Mouse (Mus musculus) spleen, adult 12 weeks (tissue): Measurements from ENCODE around the gene Cops2.

Experiments used
- DNase-seq: peaks from one replicate; pipeline ENCODE4 v3.0.0; 2022; ENCODE audit warnings: low spot score

The Cops2 gene

DNA sequence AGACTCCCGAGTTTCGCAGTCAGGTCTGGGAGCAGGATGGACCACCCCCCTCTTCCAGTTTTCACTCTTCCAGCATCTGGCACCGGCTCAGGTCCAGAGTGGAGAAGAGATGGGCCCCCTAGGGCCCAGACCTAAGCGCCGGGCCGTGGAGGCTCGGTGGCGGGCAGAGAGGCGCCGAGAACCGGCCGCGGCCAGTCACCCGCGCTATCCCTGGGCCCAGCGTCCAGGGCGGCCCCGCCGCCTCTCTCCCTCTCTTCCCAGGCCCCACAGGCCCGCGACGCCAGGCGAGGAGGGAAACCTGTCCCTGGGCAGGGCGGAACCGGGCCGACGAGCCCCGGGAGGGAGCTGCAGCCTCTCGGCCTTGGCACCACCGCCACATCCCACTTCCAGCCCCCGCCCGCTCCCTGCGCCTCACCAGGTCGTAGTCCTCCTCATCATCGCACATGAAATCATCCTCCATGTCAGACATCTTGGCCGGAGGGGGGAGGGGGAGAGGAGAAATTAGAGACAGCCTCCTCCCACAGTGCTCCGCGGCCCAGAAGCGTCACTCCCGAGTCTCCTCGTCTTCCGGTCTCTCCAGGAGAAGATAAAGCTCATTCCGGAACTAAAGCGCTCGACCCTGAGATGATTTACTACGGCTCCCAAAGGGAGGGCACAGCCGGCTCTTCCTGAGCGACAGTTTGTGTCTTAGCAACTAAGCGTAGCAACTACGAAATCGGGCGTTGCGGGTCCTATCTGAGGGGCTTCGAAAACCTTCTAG is at the start of gene Cops2, which contains the start of gene Galk2:
Cops2 (minus strand) TSS at position 619 of the 760 bp plus-strand sequence.
Galk2 (plus strand) TSS at position 589 of the 760 bp plus-strand sequence.
- peak; percentile 88 for DNase-seq

DNA sequence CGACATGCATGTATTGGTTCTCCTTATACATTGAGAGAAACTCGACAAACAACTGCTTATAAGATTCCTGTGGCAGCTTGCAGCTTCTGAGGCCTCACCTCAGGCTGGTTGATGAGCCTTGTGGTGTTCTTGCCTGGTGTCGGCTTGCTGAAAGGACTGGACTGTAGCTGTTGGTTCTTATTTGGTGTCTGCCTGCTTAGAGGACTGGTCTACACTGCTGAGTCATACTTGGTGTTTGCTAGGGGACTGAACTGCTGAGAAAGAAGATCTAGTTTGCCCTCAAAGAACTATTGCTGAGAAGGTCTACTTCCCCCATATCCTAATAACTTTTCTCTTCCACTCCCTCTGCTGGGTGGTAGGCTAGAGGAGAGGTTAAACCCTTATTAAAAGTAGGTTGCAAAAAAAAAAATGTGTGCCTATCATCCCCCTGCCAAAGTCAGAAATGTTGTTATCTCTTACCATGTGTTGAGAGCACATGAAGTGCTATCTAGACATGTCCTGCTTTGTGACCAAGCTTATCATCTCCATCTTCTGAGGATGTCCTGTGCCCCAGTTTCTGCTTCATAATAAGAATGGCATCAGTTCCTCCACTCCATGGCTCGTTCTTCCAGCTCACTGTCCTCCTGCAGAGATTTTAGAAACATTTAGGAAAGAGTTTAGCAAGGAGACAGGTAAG is 48.8 kb upstream of the Cops2 start:
- DNase-seq = no peak

- no peak for DNase-seq
Observed at GRCm38 (mm10) chr2:125906407-125907066, 47.6 kb upstream of the Cops2 start.

- no peak for DNase-seq
Observed at GRCm38 (mm10) chr2:125901426-125901825, 42.5 kb upstream of the Cops2 start.

- DNase-seq = no peak
Observed at GRCm38 (mm10) chr2:125900797-125901410, 42.0 kb upstream of the Cops2 start.

DNA sequence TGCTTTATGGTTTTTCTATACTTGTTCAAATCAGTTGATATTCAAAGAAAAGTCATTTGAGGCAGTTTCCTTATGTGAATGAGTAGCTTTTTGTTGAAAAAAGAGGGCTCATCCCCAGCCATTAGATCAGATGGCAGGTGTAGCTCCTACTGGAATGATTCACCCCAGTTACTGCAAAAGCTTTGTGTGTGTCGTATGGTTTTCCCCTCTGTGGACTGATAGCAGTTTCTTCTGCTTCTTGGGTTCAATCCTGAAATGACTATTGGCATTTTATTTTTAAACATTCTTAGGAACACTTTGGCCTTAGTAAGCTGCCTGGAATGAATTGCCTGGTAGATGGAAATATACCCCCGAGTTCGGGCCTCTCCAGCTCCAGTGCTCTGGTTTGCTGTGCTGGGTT is 37.4 kb upstream of the Cops2 start:
- no peak for DNase-seq

DNA sequence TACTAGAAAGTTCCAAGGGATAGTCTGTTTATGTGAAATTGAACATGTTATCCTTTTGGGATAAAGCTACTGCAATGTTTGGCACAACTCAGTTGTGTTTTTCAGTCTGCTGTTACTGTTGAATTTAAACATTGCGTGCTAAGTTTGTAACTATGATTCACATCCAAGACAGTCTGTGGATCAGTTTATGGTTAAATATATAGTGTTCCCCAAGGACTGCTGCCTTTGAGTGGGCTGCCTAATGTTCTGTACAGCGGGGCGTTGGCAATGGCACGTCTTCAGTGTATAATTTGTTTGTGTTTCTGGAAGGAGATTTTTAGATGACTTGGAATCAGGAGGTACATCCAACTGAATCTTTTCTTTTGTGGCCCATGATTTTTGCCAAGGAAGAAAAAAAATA is 36.2 kb upstream of the Cops2 start:
- DNase-seq = no peak

- DNase-seq = no peak
Observed at GRCm38 (mm10) chr2:125893096-125893495, 34.2 kb upstream of the Cops2 start.

- DNase-seq = no peak
Observed at GRCm38 (mm10) chr2:125885891-125886576, 27.1 kb upstream of the Cops2 start.

DNA sequence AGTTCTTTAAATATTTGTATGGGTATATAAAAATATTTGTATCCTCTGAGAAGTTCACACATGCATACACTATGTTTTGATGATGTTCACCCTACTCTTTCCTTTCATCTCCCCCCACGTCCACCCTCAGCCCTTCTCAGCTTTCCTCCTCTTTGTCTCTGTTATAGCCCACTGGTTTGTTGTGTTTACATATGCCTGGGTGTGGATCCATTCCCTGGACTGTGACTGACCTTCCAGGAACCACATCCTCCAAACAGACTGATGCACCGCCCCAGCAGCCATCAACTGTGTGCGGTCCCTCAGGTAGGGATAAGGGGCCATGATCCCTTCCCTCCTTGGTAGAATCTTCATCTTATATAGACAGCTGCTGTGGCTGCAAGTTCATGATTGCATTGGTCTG is 11.2 kb upstream of the Cops2 start:
- no peak for DNase-seq

- no peak for DNase-seq
Observed at GRCm38 (mm10) chr2:125868301-125868700, 9.4 kb upstream of the Cops2 start.

- peak; percentile 26 for DNase-seq
Observed at GRCm38 (mm10) chr2:125866058-125866740, 7.3 kb upstream of the Cops2 start.

- no peak for DNase-seq
Observed at GRCm38 (mm10) chr2:125865585-125865984, 6.6 kb upstream of the Cops2 start.

DNA sequence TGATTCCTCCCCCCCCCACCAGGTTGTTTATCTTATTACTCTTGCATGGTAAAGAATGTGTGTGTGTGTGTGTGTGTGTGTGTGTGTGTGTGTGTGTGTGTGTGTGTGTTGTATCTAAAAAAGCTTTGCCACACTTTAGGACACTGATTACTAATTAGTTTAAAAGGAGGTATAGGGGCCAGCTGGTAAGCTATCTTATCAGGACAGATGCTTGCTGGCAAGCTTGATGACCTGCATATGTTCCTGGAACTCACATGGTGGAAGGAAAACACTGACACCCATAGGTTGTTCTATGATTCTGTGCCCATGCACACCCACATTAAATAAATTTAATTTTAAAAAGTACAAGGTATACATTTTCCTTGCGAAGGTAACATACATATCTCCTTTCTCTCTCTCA is 5.6 kb upstream of the Cops2 start:
- no peak for DNase-seq

DNA sequence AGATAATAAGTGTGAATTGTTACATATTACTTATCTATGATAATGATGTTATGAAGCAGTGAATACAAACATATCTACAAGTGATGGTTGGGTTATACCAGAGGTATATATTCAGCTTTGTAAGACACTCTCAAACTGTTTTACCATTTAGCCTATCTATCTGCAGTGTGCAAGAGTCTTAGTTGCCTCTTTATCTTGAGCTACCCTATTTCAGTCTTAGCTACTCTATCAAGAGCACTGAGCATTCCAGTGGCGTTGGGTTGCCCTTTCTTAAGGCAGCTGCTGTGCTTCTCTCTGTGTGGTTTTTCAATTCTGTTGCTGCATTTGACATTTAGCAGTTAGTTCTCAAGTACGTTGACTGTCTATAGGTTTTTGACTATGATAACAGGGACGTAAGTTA is 4.9 kb upstream of the Cops2 start:
- no peak for DNase-seq

DNA sequence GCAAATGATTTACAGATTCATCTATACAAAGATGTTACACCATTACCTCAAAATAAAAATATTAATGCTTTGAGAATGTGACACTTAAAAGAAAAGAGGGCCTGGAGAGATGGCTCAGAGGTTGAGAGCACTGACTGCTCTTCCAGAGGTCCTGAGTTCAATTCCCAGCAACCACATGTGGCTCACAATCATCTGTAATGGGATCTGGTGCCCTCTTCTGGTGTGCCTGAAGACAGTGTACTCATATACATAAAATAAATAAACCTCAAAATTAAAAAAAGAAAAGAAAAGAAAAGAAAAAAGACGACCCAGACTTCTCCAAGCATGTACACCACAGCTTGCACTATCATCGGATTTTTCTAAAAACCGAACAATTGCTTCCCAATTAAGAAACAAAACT is 1.2 kb downstream of the Cops2 start:
- DNase-seq = no peak

DNA sequence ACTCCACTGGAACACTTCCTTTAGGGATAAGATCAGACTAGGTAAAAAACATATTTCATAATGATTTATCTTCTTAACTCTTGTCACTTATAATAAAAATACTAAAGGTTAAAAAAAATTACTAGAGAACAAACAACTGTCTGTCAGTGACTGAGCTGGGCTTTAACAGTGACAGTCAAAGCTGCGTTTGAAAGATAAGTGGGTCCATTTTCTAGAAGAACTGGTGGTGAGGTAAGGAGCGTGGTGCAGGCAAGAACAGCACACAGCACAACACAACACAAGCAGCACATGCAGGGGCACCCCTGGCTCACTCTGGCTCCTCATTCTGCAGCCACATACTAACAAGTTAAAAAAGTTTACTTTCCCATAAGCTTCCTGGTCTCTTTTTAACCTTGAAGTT is 7.7 kb downstream of the Cops2 start:
- no peak for DNase-seq

DNA sequence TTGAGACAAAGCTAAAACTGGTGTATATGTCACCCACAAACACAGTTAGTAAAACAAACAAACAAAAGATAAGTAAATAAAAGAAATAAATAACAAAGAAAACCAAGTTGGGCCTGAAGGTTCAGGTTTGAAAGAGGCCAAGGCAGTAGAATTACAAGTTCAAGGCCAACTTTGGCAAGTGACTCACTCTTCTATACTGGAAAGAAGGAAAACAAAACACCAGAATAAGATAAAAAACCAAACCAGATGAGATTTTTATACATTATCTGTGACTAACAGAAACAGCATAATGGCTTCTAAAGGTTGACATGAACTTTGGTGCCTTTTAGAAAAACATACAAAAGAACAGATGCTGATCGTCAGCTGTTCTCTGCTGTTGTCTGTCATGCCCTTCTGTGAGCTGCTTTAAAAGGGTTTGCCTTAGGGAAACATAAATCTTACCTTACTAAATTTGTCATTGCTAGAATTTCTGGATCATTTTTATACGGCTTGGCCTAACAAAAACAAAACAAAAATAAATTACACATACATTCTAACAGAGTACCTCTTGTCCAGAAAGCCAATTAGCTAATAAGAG is 20.1 kb downstream of the Cops2 start:
- DNase-seq = no peak

- no peak for DNase-seq
Observed at GRCm38 (mm10) chr2:125838091-125838490, 20.8 kb downstream of the Cops2 start.

DNA sequence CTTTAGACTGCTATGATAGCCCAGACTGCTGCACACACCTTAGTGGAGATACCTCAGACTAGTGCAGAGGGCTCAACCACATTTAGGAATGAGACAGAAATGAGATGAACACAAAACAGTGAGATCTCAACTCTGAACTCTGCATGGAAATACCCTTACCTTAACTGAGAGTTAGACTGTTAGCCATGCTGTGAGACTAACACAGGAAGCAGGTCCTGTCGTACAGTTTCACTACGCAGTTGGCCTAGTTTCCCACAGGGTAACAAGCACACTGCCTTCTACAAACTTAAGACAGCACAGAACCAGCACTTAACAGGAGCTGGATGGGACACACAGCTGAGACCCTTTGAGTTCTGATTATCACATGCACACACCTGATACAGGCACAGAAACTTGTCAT is 29.0 kb downstream of the Cops2 start:
- no peak for DNase-seq

DNA sequence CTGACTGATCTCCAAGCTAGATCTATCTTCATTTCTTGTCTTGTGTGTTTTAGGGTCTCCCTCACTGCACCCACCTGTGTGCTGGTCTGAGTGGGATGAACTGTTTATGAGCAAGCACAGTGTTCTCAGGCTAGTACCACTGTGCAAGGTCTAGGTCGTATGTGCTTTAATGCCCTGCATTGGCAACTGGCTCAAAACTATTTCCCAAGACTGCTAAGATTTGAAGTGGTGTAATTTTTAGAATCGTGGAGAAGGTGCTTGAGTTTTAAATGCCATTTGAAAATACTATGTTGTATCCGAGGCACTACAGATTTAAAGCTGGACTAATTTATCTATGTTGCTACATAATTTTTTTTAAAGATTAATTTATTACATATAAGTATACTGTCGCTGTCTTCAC is 31.0 kb downstream of the Cops2 start:
- no peak for DNase-seq
